Mouse (Mus musculus) cerebellum, adult (tissue): ENCODE measurements at regions not wholly inside any gene's neighbourhood (a gene's known extent, or its start where the extent isn't known, plus 50 kb on each side); places are given as distances from the start of the nearest gene placed in this dataset.

Experiments
- ATAC-seq: cut with Nextera tagmentation; 2 replicates; pipeline ENCODE4 v1.9.2; 2017; ENCODE audit warnings: mild to moderate bottlenecking, moderate library complexity, mixed read lengths; ENCODE audit not compliant: insufficient number of reproducible peaks, low FRiP score, low TSS enrichment

- ATAC-seq = no peak
Measured at GRCm38 (mm10) chr3:148005831-148006230, 984.5 kb downstream of the Adgrl2 start.

- no peak for ATAC-seq
Measured at GRCm38 (mm10) chr3:148004006-148004405, 986.3 kb downstream of the Adgrl2 start.

DNA sequence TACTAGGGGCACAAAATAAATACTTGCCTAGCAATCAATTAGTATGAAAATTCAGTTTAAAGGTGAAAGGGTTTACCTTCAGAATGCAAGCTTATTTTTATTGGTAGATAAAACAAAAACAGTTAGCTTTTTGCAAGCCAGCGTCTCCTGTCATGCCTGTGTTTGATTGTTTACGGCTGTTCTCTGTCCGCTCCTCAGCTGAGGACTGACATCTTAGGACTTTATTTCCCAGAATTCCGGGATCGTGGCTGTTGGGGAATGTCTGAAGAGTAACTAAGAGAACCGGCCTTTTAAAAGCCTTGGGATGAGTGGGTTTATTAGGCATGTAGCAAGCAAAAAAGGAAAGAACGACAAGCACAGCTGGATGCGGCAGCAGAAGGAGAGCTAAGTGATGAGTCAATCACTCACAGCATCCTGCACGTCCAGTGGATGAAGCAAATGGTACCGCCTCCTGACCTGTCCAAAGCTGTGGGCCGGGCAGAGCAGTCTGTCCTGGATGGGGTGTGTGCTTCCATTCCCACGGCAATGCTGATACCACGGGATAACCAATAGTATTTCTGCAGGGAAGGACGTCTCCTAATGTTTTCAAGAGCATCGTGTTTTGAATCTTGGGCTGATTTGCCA, 990.9 kb downstream of the Adgrl2 start:
- ATAC-seq = no peak

GRCm38 (mm10) chr3:147991738-147992137, 998.6 kb downstream of the Adgrl2 start:
- no peak for ATAC-seq

GRCm38 (mm10) chr3:147990831-147991230, 999.5 kb downstream of the Adgrl2 start:
- no peak for ATAC-seq

- no peak for ATAC-seq
Measured at GRCm38 (mm10) chr3:147982831-147983230, 1007.5 kb downstream of the Adgrl2 start.

GRCm38 (mm10) chr3:147981621-147982020, 1008.7 kb downstream of the Adgrl2 start:
- ATAC-seq = no peak

DNA sequence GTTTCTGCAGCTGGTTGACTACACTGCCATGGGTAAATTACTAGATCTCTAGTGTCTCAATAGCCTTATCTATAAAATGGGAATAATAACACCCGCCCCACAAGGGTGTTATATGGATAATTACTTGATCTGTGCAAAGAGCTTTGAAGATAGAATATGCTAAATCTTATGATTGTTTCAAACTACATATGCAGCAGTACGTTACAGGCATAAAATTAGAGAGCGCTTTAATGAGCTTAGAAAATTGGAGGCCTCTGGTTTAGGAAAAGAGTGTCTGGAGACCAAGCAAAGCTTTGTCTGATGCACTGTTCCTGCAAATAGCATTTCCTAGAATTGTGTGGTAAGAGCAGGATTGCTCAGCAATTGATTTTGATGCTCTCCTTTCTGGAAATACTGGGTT, 1013.8 kb downstream of the Adgrl2 start:
- ATAC-seq = no peak

DNA sequence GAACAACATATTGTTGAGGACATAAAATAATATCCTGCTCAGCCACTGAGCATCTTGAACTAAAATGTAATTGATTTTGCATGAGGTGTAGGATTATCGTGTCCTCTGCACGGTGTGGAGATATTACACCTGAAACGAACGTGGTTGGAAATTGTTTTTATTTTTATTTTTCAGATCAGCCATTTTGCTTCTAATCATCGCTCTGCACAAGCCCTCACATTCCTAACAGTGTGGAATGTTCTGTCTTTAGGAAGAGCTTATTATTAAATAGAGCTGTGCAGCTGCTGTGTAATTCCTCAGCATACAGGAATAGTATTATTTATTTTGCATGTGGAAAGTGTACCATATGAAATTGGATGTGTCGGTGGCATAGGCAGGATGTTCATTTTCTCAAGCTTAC, 1014.3 kb downstream of the Adgrl2 start:
- ATAC-seq = no peak

GRCm38 (mm10) chr3:147975500-147975899, 1014.9 kb downstream of the Adgrl2 start:
- no peak for ATAC-seq

DNA sequence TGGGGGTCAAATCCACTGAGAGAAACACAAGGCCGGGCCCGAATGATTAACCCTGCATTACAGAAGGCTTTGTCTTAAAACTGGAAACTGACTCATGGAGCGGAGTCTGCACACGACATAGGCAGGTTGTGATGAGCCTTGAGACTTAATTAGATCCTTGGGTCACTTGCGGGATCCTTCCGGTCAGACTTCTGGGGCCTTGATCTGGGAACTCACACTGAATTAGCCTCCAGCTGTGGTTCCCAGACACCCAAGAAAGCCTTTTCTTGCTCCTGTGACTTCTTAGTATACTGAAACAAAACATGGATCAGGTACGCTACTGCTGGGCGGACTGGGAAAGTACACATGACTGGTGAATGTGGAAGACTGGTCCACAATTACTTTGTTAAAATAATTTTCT, 1015.8 kb downstream of the Adgrl2 start:
- no peak for ATAC-seq

- no peak for ATAC-seq
Measured at GRCm38 (mm10) chr3:147968271-147968670, 1022.1 kb downstream of the Adgrl2 start.

GRCm38 (mm10) chr3:147967866-147968265, 1022.5 kb downstream of the Adgrl2 start:
- ATAC-seq = no peak

GRCm38 (mm10) chr3:147967261-147967660, 1023.1 kb downstream of the Adgrl2 start:
- ATAC-seq = no peak

DNA sequence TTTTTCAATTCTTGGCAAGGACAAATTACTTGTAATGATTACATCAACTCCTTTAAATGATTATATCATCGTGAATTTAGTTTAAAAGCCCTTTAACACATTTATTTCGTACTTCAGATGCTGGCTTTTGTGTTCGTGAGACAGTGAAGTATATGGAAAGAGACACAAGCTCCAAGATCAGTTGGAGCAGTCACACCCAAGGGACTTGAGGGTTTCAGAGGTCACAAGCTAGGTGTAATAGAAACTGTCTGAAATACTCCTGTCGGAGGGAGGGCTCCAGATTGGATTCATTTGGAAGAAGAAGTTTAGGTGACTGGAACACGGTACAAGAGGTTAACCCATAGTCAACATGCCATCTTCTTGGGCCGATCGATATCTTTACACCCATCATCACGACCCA, 1023.5 kb downstream of the Adgrl2 start:
- ATAC-seq = no peak

DNA sequence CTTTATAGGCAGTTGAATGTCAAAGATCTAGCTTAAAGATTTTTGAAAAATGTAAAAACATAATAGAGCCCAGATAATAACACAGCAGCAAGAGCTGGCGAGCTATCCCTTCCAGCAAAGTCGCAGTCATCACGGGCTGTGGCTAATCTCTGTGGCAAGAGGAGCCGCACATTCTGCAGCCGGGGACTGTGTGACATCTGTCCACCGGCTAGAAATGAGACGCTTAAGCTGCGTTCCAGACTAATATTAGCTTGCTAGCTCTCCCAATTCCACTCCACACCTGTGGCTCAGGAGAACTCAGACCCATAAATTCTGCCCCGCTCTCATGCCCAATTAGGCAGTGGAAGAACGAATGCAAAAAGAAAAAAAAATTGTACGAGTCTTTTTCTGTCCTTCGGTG, 1024.0 kb downstream of the Adgrl2 start:
- no peak for ATAC-seq

DNA sequence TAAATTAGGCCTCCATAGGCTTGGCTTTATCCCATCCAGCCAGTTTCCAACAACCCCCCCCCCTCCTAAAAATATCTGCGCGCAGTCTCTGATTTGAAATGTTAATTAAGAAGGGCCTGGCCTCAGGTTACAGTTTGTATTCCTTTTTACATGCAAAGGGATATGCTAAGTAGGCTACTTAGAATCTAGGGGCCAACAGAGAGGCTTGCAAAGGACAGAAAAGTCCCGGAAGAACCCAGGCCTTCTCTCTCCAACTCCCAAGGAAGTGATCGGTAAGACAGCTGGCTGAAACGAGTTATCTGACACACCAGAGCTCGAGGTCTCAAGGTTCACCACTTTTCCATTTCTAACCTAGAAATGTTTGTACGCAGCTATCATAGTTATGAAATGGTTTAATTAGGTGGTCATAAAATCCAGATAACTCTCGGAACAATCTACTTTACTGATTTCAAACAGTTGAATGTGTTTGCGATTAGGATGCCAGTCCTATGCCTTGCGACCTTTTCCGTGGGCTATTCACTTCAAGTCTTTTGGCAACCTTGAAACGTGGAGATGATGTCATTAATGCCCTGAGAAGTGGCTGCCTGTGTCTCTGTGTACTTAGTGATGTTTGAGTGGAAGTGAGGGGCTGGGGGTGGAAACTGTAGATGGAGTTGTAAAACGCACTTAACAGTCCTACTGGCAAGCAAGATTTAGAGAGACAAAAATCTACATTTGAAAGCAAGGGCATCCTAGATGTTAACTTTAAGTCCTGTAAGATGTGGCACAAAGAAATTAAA, 1026.5 kb downstream of the Adgrl2 start:
- ATAC-seq = no peak

DNA sequence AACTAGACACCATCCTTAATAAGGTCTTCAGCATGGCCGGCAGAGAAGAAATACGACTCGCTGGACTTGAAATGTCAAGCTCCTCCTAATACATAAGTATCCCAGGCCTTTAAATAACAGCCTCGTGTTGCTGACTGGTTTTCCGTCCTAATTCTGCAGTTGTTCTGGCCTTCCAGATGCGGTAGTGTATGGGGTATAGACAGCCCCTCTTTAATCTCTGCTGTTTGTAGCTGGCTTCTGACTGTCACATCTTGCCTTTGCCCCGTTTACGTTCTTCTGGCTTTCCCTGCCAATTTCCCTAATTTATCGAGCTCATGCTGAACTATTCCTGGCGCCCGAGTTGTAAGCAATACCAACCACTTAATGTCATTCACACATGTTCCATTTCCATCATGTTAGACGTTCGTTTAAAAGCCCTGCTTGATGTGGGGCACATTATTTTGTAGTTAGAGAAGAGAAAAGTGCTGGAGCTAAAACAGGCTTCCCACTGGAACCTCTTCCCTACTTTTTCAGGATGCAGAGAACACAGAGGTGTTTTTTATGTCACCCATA, 1042.2 kb downstream of the Adgrl2 start:
- ATAC-seq = no peak

DNA sequence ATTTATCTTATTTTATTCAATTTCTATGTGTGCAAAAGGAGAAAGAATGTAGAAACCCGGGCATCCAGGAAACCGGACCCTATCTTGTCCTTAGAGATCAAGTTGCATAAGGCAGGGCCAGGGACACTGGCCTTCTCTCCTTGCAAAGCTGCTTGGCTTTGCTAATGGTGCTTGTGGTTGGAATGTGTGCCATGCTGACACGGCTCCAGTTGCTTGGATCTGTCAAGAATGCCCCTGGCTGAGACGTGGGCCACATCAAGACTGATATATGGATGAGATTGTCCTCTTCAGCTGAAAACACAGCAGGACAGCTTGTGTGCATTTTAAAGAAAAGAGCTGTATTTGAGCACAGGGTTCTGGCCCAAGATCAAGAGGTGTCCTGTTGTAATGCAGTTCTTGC, 1047.0 kb downstream of the Adgrl2 start:
- ATAC-seq = no peak

- no peak for ATAC-seq
Measured at GRCm38 (mm10) chr3:147930811-147931251, 1059.5 kb downstream of the Adgrl2 start.

- no peak for ATAC-seq
Measured at GRCm38 (mm10) chr3:147920181-147920580, 1068.0 kb downstream of the Ttll7 start.

GRCm38 (mm10) chr3:147919701-147920100, 1067.5 kb downstream of the Ttll7 start:
- no peak for ATAC-seq
